Mouse (Mus musculus): ENCODE data around the gene Ntng1. TPM values are rescaled to one million over a fixed set of nuclear protein-coding genes. Genes with fewer than 3 reads are reported as not detected.
"Not testable (repeated sequence)": the region's sequence is repeated elsewhere in the genome, so short reads cannot be mapped to it uniquely, and the experiment has no call there.

Gene Ntng1
- total RNA-seq, 2 experiments from 2014 or later, result 0.47 to 0.66 TPM

GRCm38 (mm10) chr3:109782289-109782951, 361.4 kb downstream of the Ntng1 start:
- H3K27ac ChIP-seq, result peak overlapping the region; percentile 71
- peak; percentile 65 for TF ChIP-seq CTCF (IDR thresholded peaks at IDR 0.05)
- intact Hi-C loops (cut with DNase I), result loop anchor here (10.0 kb wide), 1 partner anchor 142 kb away; no protein-coding TSS in a partner anchor
- peak; percentile 61 for DNase-seq
- H3K4me3 ChIP-seq, result peak overlapping the region; percentile 70

GRCm38 (mm10) chr3:109781917-109782288, 361.9 kb downstream of the Ntng1 start:
- intact Hi-C loops (cut with DNase I), result loop anchor here (10.0 kb wide), 1 partner anchor 143 kb away; no protein-coding TSS in a partner anchor

GRCm38 (mm10) chr3:109775200-109775599, 368.6 kb downstream of the Ntng1 start:
- H3K27ac ChIP-seq, result no peak overlapping the region
- TF ChIP-seq CTCF (IDR thresholded peaks at IDR 0.05), result no peak
- DNase-seq, result no peak
- intact Hi-C loops (cut with DNase I), result no loop called here
- H3K4me3 ChIP-seq, result no peak overlapping the region

More at GRCm38 (mm10) chr3:109781917-109782288, 361.9 kb downstream of the Ntng1 start:
- Histone ChIP-seq H3K4me3 (peak overlapping the region; percentile 70), H3K27ac (peak overlapping the region; percentile 71)
- TF ChIP-seq CTCF (IDR thresholded peaks at IDR 0.05), result no peak
- no peak for DNase-seq

GRCm38 (mm10) chr3:109772120-109772519, 371.7 kb downstream of the Ntng1 start:
- H3K27ac ChIP-seq, result no peak overlapping the region

GRCm38 (mm10) chr3:109766939-109767338, 376.9 kb downstream of the Ntng1 start:
- intact Hi-C loops (cut with DNase I), result no loop called here
- no peak for TF ChIP-seq CTCF (IDR thresholded peaks at IDR 0.05)
- DNase-seq, result peak; percentile 47
- Histone ChIP-seq H3K27ac (peak overlapping the region; percentile 81), H3K4me3 (peak overlapping the region; percentile 26; the same call in 1 of the 2 replicates)

More at GRCm38 (mm10) chr3:109772120-109772519, 371.7 kb downstream of the Ntng1 start:
- H3K4me3 ChIP-seq, result no peak overlapping the region
- intact Hi-C loops (cut with DNase I), result no loop called here
- no peak for DNase-seq
- no peak for TF ChIP-seq CTCF (IDR thresholded peaks at IDR 0.05)

- no peak for TF ChIP-seq CTCF (IDR thresholded peaks at IDR 0.05)
- DNase-seq, result no peak
- intact Hi-C loops (cut with DNase I), result no loop called here
- peak overlapping the region; percentile 81; the same call in 1 of the 2 replicates for H3K27ac ChIP-seq
- H3K4me3 ChIP-seq, result no peak overlapping the region
Measured at GRCm38 (mm10) chr3:109765608-109766007, 378.2 kb downstream of the Ntng1 start.

DNA sequence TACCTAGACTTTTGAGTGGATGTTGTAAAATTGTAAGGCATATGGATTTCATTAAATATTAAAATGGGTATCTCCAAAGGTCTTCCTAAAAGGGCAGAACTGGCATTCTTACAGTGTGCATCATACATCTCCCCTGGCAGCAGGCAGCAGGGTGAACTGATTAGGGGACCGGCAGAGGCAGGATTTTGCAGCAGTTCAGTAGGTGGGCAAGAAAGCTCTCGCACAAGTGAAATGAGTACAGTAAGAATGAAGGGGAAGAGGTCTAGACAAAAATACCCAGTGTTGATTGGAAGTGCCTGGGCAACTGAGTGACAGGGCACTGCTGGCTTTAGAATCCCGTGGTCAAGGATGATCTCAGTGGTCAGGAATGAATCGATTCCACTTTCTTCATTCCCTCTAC, 378.7 kb downstream of the Ntng1 start:
- DNase-seq, result no peak
- no peak for TF ChIP-seq CTCF (IDR thresholded peaks at IDR 0.05)
- intact Hi-C loops (cut with DNase I), result no loop called here
- no peak overlapping the region for H3K4me3 ChIP-seq
- H3K27ac ChIP-seq, result no peak overlapping the region

GRCm38 (mm10) chr3:109756426-109756825, 387.4 kb downstream of the Ntng1 start:
- Histone ChIP-seq H3K4me3 (no peak overlapping the region), H3K27ac (no peak overlapping the region)
- no peak for DNase-seq
- no peak for TF ChIP-seq CTCF (IDR thresholded peaks at IDR 0.05)
- intact Hi-C loops (cut with DNase I), result no loop called here

DNA sequence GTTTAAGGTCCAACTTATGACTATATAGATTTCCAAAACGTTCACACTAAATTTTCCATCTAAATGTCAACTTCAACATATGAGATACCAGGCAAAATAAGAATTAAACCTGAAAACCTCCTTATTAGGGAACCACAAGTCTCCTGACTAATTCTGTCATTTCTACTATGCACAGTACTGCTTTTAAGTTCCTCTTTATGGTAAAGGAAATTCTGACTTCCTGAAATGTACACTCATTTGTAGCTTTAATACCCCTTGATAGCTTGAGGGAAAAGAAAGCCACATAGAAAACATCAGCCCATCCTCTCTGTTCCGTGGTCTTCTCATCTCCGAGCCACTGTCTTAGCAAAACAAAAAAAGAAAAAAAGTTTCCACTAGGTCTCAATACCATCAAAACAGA, 396.2 kb downstream of the Ntng1 start:
- intact Hi-C loops (cut with DNase I); DNase-seq; H3K27ac ChIP-seq; H3K4me3 ChIP-seq: not testable (repeated sequence)

DNA sequence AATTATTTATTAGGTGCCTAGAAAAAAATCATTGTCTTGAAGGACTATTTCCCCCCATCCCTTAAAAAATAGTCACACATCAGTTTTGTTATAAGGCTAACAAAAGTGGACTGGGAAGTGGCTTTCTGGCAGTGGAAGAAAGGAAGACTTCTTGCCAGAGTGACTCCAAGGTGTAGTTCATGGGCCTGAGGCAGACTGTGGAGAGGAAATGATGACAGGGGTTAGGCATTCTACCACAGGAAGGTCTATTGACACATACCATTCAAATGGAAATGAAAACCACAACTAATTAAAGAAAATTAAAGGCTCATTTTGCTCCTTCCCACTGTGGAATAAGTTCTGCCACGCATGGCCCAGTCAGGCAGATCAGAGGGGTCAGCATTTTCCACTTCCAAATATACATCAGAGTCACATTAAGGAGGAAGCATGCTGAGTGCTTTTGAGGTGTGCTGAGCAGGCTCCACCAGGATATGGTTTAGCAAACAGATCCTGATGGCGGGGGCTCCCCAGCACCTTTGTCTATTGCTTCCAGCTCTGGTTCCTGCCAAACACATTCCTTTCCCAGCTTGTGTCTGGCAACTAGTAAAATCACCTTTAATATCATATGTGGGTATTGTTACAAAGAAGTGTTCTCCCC, 403.2 kb downstream of the Ntng1 start:
- DNase-seq, result no peak
- Histone ChIP-seq H3K27ac (no peak overlapping the region), H3K4me3 (no peak overlapping the region)
- no peak for TF ChIP-seq CTCF (IDR thresholded peaks at IDR 0.05)
- intact Hi-C loops (cut with DNase I), result no loop called here

- Histone ChIP-seq H3K4me3 (no peak overlapping the region), H3K27ac (no peak overlapping the region)
- peak; percentile 71 for TF ChIP-seq CTCF (IDR thresholded peaks at IDR 0.05)
- intact Hi-C loops (cut with DNase I), result loop anchor here (5.0 kb wide), 2 partner anchors 200 to 375 kb away; no protein-coding TSS in a partner anchor
- DNase-seq, result peak; percentile 20
Measured at GRCm38 (mm10) chr3:109732327-109733182, 411.3 kb downstream of the Ntng1 start.

DNA sequence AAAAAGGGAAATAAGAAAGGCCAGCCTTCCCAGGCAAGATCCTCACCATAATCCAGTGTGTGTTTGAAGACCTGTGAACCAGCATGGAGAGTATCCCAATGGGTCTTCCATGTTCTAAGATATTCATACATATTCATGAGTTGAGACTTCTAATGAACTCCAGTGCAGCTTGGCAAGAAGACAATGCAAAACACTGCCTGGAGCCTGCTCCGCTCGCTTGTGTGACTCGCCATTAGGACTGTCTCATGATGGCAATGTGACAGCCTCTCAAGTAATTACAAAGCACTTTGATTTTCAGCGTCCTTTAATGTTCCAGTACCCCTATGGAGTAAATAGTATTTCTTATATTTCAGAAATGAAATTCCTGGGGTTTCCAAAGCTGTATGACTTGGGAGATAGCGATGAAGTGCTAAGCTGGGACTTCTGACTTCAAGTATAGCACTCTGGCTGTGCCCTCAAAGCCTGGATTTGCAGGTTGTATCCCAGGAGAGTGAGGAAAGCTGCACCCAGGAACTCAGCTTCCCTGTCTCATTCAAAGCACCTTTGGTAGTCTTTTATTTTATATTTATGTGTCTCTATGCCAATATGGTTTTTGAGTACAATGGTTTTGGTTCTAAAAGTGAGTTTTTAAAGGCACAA, 412.1 kb downstream of the Ntng1 start:
- no peak overlapping the region for H3K27ac ChIP-seq
- intact Hi-C loops (cut with DNase I), result loop anchor here (5.0 kb wide), 2 partner anchors 201 to 376 kb away; no protein-coding TSS in a partner anchor
- TF ChIP-seq CTCF (IDR thresholded peaks at IDR 0.05), result no peak
- no peak for DNase-seq
- no peak overlapping the region for H3K4me3 ChIP-seq

Other genes with a start within 250 kb of the Ntng1 start
- gene Prmt6, start 107.0 kb upstream of the Ntng1 start, total RNA-seq (2021), result 1 to 10 TPM; 2.5 to 3.6 TPM

Data from gastrocnemius, adult 2 months (tissue).